Mouse (Mus musculus) C2C12 (cell line): Measurements from ENCODE around the gene Stk33. TPM values are rescaled to one million over a fixed set of nuclear protein-coding genes. Genes with fewer than 3 reads are reported as not detected.

Experiments
- H3K27me3 ChIP-seq: one replicate; pipeline ENCODE4 v1.6.1; 2011; ENCODE audit not compliant: control insufficient read depth, insufficient read depth, insufficient read length
- H3K36me3 ChIP-seq: one replicate; pipeline ENCODE4 v1.6.1; 2011; ENCODE audit not compliant: control insufficient read depth, insufficient read depth
- H3K4me3 ChIP-seq: one replicate; pipeline ENCODE4 v1.5.1; 2011; ENCODE audit warnings: mild to moderate bottlenecking, control low read depth; ENCODE audit not compliant: poor library complexity, insufficient read depth, severe bottlenecking
- H3K79me2 ChIP-seq: one replicate; pipeline ENCODE4 v1.6.1; 2011; ENCODE audit not compliant: control insufficient read depth, insufficient read depth
- H3K79me3 ChIP-seq: one replicate; pipeline ENCODE4 v1.6.1; 2011; ENCODE audit warnings: low read depth, control low read depth
- H3ac ChIP-seq: one replicate; pipeline ENCODE3; 2011; ENCODE audit warnings: low read depth; ENCODE audit not compliant: control insufficient read depth, insufficient read length
- CEBPB ChIP-seq: IDR thresholded peaks from one replicate; pipeline ENCODE4 v1.6.1; 2011; ENCODE audit warnings: low read depth, mild to moderate bottlenecking, control low read depth, moderate library complexity
- CTCF ChIP-seq: IDR thresholded peaks from one replicate; pipeline ENCODE4 v1.5.1; 2011; ENCODE audit not compliant: control insufficient read depth, insufficient read depth, insufficient read length
- FOSL1 ChIP-seq: IDR thresholded peaks from one replicate; pipeline ENCODE4 v1.8.0; 2011; ENCODE audit warnings: mild to moderate bottlenecking, low read length; ENCODE audit not compliant: poor library complexity, insufficient read depth, severe bottlenecking
- MAX ChIP-seq: IDR thresholded peaks from one replicate; pipeline ENCODE4 v1.6.1; 2011; ENCODE audit warnings: mild to moderate bottlenecking, control low read depth
- MYOD1 ChIP-seq: IDR thresholded peaks from one replicate; pipeline ENCODE4 v1.6.1; 2011; ENCODE audit warnings: low read depth; ENCODE audit not compliant: control insufficient read depth, insufficient read length
- MYOG ChIP-seq: IDR thresholded peaks from one replicate; pipeline ENCODE4 v1.6.1; 2011; ENCODE audit not compliant: control insufficient read depth, insufficient read length; ENCODE audit errors: extremely low read depth
- USF1 ChIP-seq: IDR thresholded peaks from one replicate; pipeline ENCODE4 v1.6.1; 2011; ENCODE audit warnings: low read depth, mild to moderate bottlenecking, control low read depth, moderate library complexity
- polyA plus RNA-seq: library from polyadenylated mRNA; unstranded; fragments of >200 nt; fragmentation: generic; extraction: Trizol; gene quantifications from one replicate; pipeline ENCODE4 v1.2.1, GENCODE M21; 2012; ENCODE audit warnings: missing spikeins

Gene Stk33
- polyA plus RNA-seq, 1 experiment: 0.02 TPM

GRCm38 (mm10) chr7:109467591-109467990, 28.7 kb upstream of the Stk33 start:
- no peak for TF ChIP-seq MAX
- TF ChIP-seq FOSL1: no peak
- no peak for TF ChIP-seq CTCF
- no peak for TF ChIP-seq MYOD1
- TF ChIP-seq USF1: no peak
- no peak for TF ChIP-seq CEBPB
- TF ChIP-seq MYOG: no peak
- H3K27me3 ChIP-seq: no peaks in the 10 kb centered on the region
- no peaks in the 10 kb centered on the region for H3K36me3 ChIP-seq
- no peaks in the 10 kb centered on the region for H3K79me2 ChIP-seq
- no peaks in the 10 kb centered on the region for H3K79me3 ChIP-seq
- no peak overlapping the region for H3K4me3 ChIP-seq
- no peak overlapping the region for H3ac ChIP-seq

DNA sequence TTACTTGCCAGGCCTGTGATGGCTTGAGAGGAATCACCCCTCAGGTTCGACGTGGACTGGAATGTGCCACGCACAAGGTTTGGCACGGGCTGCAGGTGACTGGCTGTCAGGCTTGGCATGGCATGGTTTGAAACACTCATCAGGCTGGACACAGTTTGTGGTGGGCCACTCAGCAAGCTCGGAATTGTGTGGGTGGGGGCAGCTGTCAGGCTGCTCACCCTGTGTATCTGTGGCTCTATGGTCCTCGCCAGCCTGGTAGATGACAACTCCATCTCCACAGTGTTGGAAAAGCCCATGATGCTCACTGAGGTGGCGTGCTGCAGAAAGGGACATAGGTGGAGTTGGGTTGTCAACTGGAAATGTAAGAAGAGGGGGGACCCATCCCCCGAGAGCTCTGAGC, 21.8 kb upstream of the Stk33 start:
- no peak overlapping the region for H3K4me3 ChIP-seq
- H3K36me3 ChIP-seq: no peaks in the 10 kb centered on the region
- TF ChIP-seq CEBPB: no peak
- TF ChIP-seq MYOG: no peak
- peak; percentile 26 for TF ChIP-seq MYOD1
- no peak for TF ChIP-seq FOSL1
- no peak for TF ChIP-seq CTCF
- TF ChIP-seq MAX: no peak
- TF ChIP-seq USF1: no peak
- H3ac ChIP-seq: no peak overlapping the region
- H3K79me3 ChIP-seq: no peaks in the 10 kb centered on the region
- H3K27me3 ChIP-seq: no peaks in the 10 kb centered on the region
- no peaks in the 10 kb centered on the region for H3K79me2 ChIP-seq

- Histone ChIP-seq H3K4me3 (no peak overlapping the region), H3K27me3 (no peaks in the 10 kb centered on the region), H3K79me3 (no peaks in the 10 kb centered on the region), H3ac (no peak overlapping the region), H3K79me2 (no peaks in the 10 kb centered on the region), H3K36me3 (no peaks in the 10 kb centered on the region)
- TF ChIP-seq MYOG: no peak
- no peak for TF ChIP-seq CEBPB
- no peak for TF ChIP-seq MAX
- no peak for TF ChIP-seq MYOD1
- TF ChIP-seq FOSL1: no peak
- TF ChIP-seq CTCF: no peak
- TF ChIP-seq USF1: no peak
These were observed 17.7 kb upstream of the Stk33 start for GRCm38 (mm10) chr7:109456563-109456962.

DNA sequence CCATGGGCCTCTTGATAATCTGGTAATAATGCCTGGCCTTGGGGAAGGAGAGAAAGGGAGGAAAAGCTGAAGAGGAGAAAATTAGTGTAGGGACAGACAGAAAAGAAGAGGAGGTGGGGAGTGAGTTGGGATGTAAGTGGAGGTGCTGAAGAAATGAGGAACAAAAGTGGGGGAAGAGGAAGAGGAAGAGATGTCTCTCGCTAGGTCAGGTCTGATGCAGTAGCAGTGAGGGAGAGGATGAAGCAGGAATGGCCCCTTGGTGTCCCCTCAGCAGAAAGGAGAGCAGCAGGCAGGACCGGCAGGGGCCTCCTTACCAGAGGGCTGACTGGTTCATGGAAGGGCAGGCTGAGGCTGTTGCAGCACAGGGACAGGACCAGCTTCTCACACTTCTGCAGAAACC, 16.9 kb upstream of the Stk33 start:
- Histone ChIP-seq H3K27me3 (no peaks in the 10 kb centered on the region), H3K36me3 (no peaks in the 10 kb centered on the region), H3K79me3 (no peaks in the 10 kb centered on the region), H3K79me2 (no peaks in the 10 kb centered on the region), H3K4me3 (no peak overlapping the region), H3ac (peak overlapping the region; percentile 10)
- no peak for TF ChIP-seq MYOG

GRCm38 (mm10) chr7:109454856-109455255, 16.0 kb upstream of the Stk33 start:
- H3K79me3 ChIP-seq: no peaks in the 10 kb centered on the region
- TF ChIP-seq CTCF: no peak
- no peak for TF ChIP-seq FOSL1
- TF ChIP-seq USF1: no peak
- TF ChIP-seq MYOD1: no peak
- no peak for TF ChIP-seq MYOG
- no peaks in the 10 kb centered on the region for H3K27me3 ChIP-seq
- H3ac ChIP-seq: no peak overlapping the region
- H3K36me3 ChIP-seq: no peaks in the 10 kb centered on the region
- H3K79me2 ChIP-seq: no peaks in the 10 kb centered on the region
- H3K4me3 ChIP-seq: no peak overlapping the region

GRCm38 (mm10) chr7:109448060-109448459, 9.2 kb upstream of the Stk33 start:
- H3ac ChIP-seq: no peak overlapping the region
- no peaks in the 10 kb centered on the region for H3K79me2 ChIP-seq
- no peaks in the 10 kb centered on the region for H3K27me3 ChIP-seq
- H3K79me3 ChIP-seq: no peaks in the 10 kb centered on the region
- H3K4me3 ChIP-seq: no peak overlapping the region
- no peak for TF ChIP-seq MAX
- TF ChIP-seq CTCF: no peak
- TF ChIP-seq USF1: no peak
- TF ChIP-seq MYOD1: no peak
- no peak for TF ChIP-seq CEBPB
- TF ChIP-seq MYOG: no peak
- TF ChIP-seq FOSL1: no peak
- H3K36me3 ChIP-seq: no peaks in the 10 kb centered on the region
